Mouse (Mus musculus) lung, adult 2 months (tissue): ENCODE measurements around the gene Dmac2. TPM values are rescaled to one million over a fixed set of nuclear protein-coding genes. Genes with fewer than 3 reads are reported as not detected.

Experiments used
- DNase-seq: peaks from one replicate; pipeline ENCODE4 v3.0.0; 2022
- H3K4me1 ChIP-seq: fragments of 200-500 bp; 2 replicates; pipeline ENCODE4 v1.6.1; 2011; ENCODE audit warnings: low read length; ENCODE audit not compliant: control insufficient read depth, insufficient read depth
- H3K4me3 ChIP-seq: fragments of 200-500 bp; replicated peaks from 2 replicates; pipeline ENCODE3; 2011; ENCODE audit warnings: low read depth, mild to moderate bottlenecking, control low read depth, low read length; ENCODE audit errors: extremely low read depth
- CTCF ChIP-seq: fragments of 200-500 bp; IDR thresholded peaks from 2 replicates; pipeline ENCODE4 v1.5.1; 2011; ENCODE audit warnings: mild to moderate bottlenecking, low read length, control low read depth; ENCODE audit not compliant: insufficient read depth
- POLR2A ChIP-seq: fragments of 200-500 bp; IDR thresholded peaks from 2 replicates; pipeline ENCODE4 v1.6.1; 2011; ENCODE audit warnings: low read depth, mild to moderate bottlenecking, control low read depth, low read length, borderline replicate concordance; ENCODE audit errors: extremely low read depth
- WGBS: fragments of 180-500 bp; shearing (Covaris S2); methylation state at CpG from one replicate; pipeline ENCODE4 v1.1.7; 2018; 5-methylcytosine and 5-hydroxymethylcytosine counted together
- polyA plus RNA-seq: library from polyadenylated mRNA; depleted of rRNA; stranded (reverse); fragments of >200 nt; gene quantifications from 2 replicates; pipeline ENCODE4 v1.2.3, GENCODE M21; 2012

The Dmac2 gene
- polyA plus RNA-seq, 1 experiment: 40.9 TPM

- Histone ChIP-seq H3K4me1 (peaks cover 7% of the 10 kb centered on the region), H3K4me3 (no peak overlapping the region)
- 75% methylated on average over 10 of the region's 10 CpGs for WGBS
- no peak for TF ChIP-seq POLR2A
- TF ChIP-seq CTCF: peak; percentile 46; the same call in 1 of the 2 replicates
- DNase-seq: no peak
Observed at GRCm38 (mm10) chr7:25625594-25626250, 6.5 kb downstream of the Dmac2 start.

GRCm38 (mm10) chr7:25626509-25627430 lies 7.6 kb downstream of the Dmac2 start, which contains the start of gene B3gnt8:
Gene B3gnt8 (plus strand): TSS chr7:25626654.
- TF ChIP-seq CTCF (no peak), POLR2A (no peak; the same call in 1 of the 2 replicates)
- 9% methylated on average over 28 of the region's 29 CpGs for WGBS
- Histone ChIP-seq H3K4me3 (peak within 1 kb of the TSS; percentile 81), H3K4me1 (peaks cover 7% of the 10 kb centered on the region)
- DNase-seq: peak; percentile 47

DNA sequence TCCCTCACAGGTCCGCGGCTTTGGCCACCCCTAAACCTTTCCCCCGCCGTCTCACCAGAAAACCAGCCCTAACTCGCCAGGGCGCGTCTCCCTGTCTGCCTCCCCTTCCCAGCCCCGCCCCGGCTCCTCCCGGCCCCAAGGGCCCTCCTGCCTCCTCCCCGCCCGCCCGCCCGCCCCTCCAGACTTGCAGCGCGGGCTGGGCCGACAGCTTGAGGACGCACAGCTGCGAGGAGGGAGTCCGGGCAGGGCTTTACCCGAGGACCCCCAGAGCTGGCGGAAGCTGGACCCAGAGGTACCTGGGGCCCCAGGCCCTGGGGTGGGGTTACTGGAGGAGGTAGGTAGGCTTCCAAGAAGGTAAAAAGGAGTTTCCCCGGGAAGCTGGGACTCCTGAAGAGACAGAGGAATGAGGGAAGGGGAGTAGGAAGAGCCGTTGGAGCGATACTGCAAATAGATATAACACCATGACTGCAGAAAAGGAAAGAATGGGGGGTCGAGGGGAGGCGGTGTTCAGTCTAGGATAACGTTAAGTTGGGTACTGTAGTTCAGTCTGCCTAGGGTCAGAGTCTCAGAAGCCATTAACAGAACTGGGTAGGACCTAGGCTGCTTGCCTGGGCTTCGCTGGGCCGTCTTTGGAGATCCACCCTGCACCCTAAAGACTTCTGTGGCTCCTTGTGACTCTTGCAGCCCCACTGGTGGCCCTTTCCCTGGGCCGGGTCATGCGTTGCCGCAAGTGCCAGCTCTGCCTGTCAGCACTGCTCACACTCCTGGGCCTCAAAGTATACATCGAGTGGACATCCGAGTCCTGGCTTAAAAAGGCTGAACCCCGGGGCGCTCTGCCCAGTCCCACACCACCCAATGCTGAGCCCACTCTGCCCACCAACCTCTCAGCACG lies 8.5 kb downstream of the Dmac2 start:
- Histone ChIP-seq H3K4me3 (peak overlapping the region; percentile 81), H3K4me1 (peaks cover 7% of the 10 kb centered on the region)
- peak; percentile 42; the same call in 1 of the 2 replicates for TF ChIP-seq POLR2A
- TF ChIP-seq CTCF: no peak
- peak; percentile 61 for DNase-seq
- 17% methylated on average over 37 of the region's 38 CpGs for WGBS

DNA sequence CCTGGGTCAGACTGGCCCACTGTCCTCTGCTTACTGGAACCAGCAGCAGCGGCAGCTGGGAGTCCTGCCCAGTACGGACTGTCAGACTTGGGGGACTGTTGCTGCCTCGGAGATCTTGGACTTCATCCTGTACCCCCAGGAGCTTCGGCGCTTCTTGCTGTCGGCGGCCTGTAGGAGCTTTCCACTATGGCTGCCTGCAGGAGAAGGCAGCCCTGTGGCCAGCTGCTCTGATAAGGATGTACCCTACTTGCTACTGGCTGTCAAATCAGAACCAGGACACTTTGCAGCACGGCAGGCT lies 9.1 kb downstream of the Dmac2 start:
- no peak for TF ChIP-seq CTCF
- no peak for TF ChIP-seq POLR2A
- Histone ChIP-seq H3K4me3 (no peak overlapping the region), H3K4me1 (peaks cover 7% of the 10 kb centered on the region)
- 63% methylated on average over 8 of the region's 8 CpGs for WGBS
- DNase-seq: no peak

- WGBS: 73% methylated on average over 5 of the region's 5 CpGs
- no peak overlapping the region for H3K4me3 ChIP-seq
- no peak for TF ChIP-seq CTCF
- TF ChIP-seq POLR2A: no peak
- DNase-seq: no peak
- no peaks in the 10 kb centered on the region; the same call in 1 of the 2 replicates for H3K4me1 ChIP-seq
Observed at GRCm38 (mm10) chr7:25632679-25633078, 13.5 kb downstream of the Dmac2 start.

GRCm38 (mm10) chr7:25636373-25636772 lies 17.2 kb downstream of the Dmac2 start:
- H3K4me3 ChIP-seq: no peak overlapping the region
- no peaks in the 10 kb centered on the region for H3K4me1 ChIP-seq
- no peak for DNase-seq
- 32% methylated on average over 3 of the region's 3 CpGs for WGBS
- no peak for TF ChIP-seq CTCF
- no peak for TF ChIP-seq POLR2A

- no peak overlapping the region for H3K4me3 ChIP-seq
- H3K4me1 ChIP-seq: no peaks in the 10 kb centered on the region
- no peak for DNase-seq
- WGBS: 88% methylated on average over 5 of the region's 5 CpGs
- TF ChIP-seq POLR2A (no peak), CTCF (no peak)
Observed at GRCm38 (mm10) chr7:25637099-25637498, 17.9 kb downstream of the Dmac2 start.

DNA sequence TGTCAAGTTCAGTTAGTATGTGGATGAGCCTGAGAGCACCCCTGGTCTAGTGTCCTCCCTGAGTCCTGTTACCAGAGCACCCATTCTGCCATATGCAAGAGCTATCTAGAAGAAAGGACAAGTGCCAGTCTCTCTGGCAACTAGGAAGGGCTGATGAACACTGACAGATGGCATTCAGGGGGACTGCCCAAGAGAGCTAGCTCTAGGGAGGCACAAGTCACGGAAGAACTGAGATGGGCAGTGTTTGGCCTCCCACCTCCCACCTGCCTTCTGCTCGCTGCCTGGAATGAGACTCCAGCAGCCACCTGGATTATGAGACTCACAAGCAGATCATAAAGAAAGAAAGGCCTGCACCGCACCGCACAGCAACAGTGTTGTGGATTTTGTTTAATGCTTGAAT lies 20.5 kb downstream of the Dmac2 start:
- TF ChIP-seq CTCF: no peak
- no peak for TF ChIP-seq POLR2A
- no peak for DNase-seq
- Histone ChIP-seq H3K4me3 (no peak overlapping the region), H3K4me1 (no peaks in the 10 kb centered on the region)
- 95% methylated on average over 4 of the region's 4 CpGs for WGBS

DNA sequence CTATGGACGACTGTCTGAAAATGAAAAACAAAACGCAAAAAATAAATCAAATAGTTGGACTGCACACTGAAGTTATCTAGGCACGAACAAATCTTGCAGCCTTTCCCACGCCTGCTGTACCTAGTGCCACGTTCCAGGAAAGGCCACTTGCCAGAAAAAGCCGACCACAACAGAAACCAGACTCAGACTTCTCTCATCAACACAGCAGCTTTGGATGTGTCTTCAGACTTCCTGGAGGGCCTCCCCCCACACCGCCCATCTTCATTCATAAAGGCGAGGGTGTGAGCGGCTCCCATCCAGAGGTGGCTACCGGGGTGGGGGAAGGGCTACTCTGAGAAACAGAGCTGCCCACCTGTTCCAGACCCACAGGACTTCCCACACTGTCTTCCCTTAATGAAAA lies 24.9 kb downstream of the Dmac2 start:
- 46% methylated on average over 10 of the region's 10 CpGs for WGBS
- no peaks in the 10 kb centered on the region; the same call in 1 of the 2 replicates for H3K4me1 ChIP-seq

More for the DNA sequence above, 24.9 kb downstream of the Dmac2 start:
- H3K4me3 ChIP-seq: no peak overlapping the region
- no peak for DNase-seq
- TF ChIP-seq CTCF (no peak), POLR2A (no peak)
